Mouse (Mus musculus) midbrain, embryonic 10.5 days (tissue): ENCODE measurements around the gene Lrrc36. TPM values are rescaled to one million over a fixed set of nuclear protein-coding genes. Genes with fewer than 3 reads are reported as not detected.

ENCODE experiments used
- DNase-seq: peaks from one replicate; pipeline ENCODE4 v3.0.0-alpha.2; 2017; ENCODE audit warnings: low spot score
- H3K27ac ChIP-seq: fragments of 300-500 bp; sonication (generic); replicated peaks from 2 replicates; pipeline ENCODE4 v1.5.1; 2016; ENCODE audit warnings: mild to moderate bottlenecking
- H3K27me3 ChIP-seq: fragments of 300-500 bp; sonication (generic); 2 replicates; pipeline ENCODE4 v1.6.1; 2016; ENCODE audit warnings: low read depth, mild to moderate bottlenecking; ENCODE audit not compliant: poor library complexity, severe bottlenecking
- H3K36me3 ChIP-seq: fragments of 300-500 bp; sonication (generic); 2 replicates; pipeline ENCODE4 v1.6.1; 2016; ENCODE audit warnings: mild to moderate bottlenecking, moderate library complexity
- H3K4me1 ChIP-seq: fragments of 300-500 bp; sonication (generic); 2 replicates; pipeline ENCODE4 v1.6.1; 2016
- H3K4me3 ChIP-seq: fragments of 300-500 bp; sonication (generic); 2 replicates; pipeline ENCODE4 v1.5.1; 2016; ENCODE audit warnings: mild to moderate bottlenecking, moderate library complexity
- H3K9me3 ChIP-seq: fragments of 300-500 bp; sonication (generic); replicated peaks from 2 replicates; pipeline ENCODE4 v1.6.1; 2016; ENCODE audit warnings: mild to moderate bottlenecking
- WGBS: fragments of 180-500 bp; shearing (Covaris S2); methylation state at CpG from one replicate; pipeline ENCODE4 v1.1.7; 2016; 5-methylcytosine and 5-hydroxymethylcytosine counted together
- polyA plus RNA-seq: library from polyadenylated mRNA; unstranded; fragments of >200 nt; fragmentation: Nextera tagmentation; extraction: Ambion mirVana; gene quantifications from 2 replicates; pipeline ENCODE4 v1.2.1, GENCODE M21; 2016

Lrrc36 gene
- polyA plus RNA-seq: 2.6 and 3.7 TPM in 2 replicates

- Histone ChIP-seq H3K4me1 (peaks cover 13% of the 10 kb centered on the region), H3K36me3 (no peaks in the 10 kb centered on the region), H3K27ac (peak within 1 kb of the TSS; percentile 47; the same call in 1 of the 2 replicates), H3K27me3 (peaks cover 37% of the 10 kb centered on the region), H3K4me3 (peak within 1 kb of the TSS; percentile 51), H3K9me3 (no peaks in the 10 kb centered on the region)
- 2% methylated on average over 34 of the region's 34 CpGs for WGBS
- peak; percentile 76 for DNase-seq
These were observed at the start of gene Lrrc36, which contains the start of gene Kctd19 for GRCm38 (mm10) chr8:105413391-105413790. Gene Lrrc36 (plus strand): TSS chr8:105413571. Gene Kctd19 (minus strand): TSS chr8:105413502.

GRCm38 (mm10) chr8:105367107-105367506, 46.3 kb upstream of the Lrrc36 start:
- peaks cover 50% of the 10 kb centered on the region for H3K36me3 ChIP-seq
- no peaks in the 10 kb centered on the region for H3K27me3 ChIP-seq
- no peak overlapping the region for H3K27ac ChIP-seq
- H3K4me3 ChIP-seq: no peak overlapping the region
- no peaks in the 10 kb centered on the region for H3K9me3 ChIP-seq
- H3K4me1 ChIP-seq: no peaks in the 10 kb centered on the region
- 77% methylated on average over 2 of the region's 2 CpGs for WGBS
- no peak for DNase-seq

DNA sequence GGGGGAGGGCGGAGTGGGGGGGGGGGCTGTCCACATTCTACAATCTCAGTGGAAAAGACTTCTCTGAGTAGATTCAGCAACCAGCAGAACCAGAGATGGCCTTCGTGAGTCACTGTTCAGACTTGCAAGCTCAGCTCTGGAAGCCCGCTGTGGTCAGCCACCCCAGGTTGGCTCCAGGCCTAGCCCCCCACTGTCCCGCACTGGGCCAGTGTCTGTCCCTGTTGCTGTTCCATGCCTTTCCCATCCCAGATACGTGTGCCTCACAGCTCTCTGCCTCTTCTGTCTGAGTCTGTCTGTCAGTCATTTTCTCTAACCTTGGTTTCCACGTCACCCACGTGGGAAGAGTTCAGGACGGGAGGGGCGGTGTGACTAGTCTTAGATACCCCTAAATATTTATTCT, 40.9 kb upstream of the Lrrc36 start:
- Histone ChIP-seq H3K27ac (no peak overlapping the region), H3K4me3 (no peak overlapping the region), H3K27me3 (peaks cover 18% of the 10 kb centered on the region; the same call in 1 of the 2 replicates), H3K4me1 (peaks cover 12% of the 10 kb centered on the region), H3K36me3 (peaks cover 14% of the 10 kb centered on the region), H3K9me3 (peaks cover 10% of the 10 kb centered on the region; the same call in 1 of the 2 replicates)
- 77% methylated on average over 9 of the region's 9 CpGs for WGBS
- DNase-seq: no peak

DNA sequence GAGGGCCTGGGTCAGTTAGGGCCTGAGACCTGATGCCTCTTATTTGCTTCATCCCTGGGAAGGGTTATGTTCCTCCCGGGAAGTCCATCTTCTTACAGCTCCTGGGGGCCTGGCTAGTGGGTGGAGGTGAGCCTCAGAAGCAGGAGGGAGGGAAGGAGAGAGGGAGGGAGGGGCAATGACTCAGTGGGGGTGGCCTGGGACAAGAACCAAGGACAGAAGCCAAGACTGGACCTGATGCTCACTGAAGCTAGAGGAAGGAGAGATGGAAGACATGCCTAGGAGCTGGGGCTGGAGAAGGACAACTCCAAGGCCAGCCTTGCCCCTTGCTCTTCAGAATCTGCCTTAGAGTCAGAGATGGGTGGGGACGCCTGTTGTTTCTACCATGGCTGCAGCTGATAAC, 40.3 kb upstream of the Lrrc36 start, which contains the start of gene Plekhg4:
Gene Plekhg4, plus strand, starts transcription at position 243 of the 400 bp plus-strand sequence.
- Histone ChIP-seq H3K4me3 (peak within 1 kb of the TSS; percentile 46; the same call in 1 of the 2 replicates), H3K27ac (no peak within 1 kb of the TSS), H3K27me3 (peaks cover 18% of the 10 kb centered on the region; the same call in 1 of the 2 replicates), H3K9me3 (peaks cover 10% of the 10 kb centered on the region; the same call in 1 of the 2 replicates), H3K4me1 (peaks cover 12% of the 10 kb centered on the region), H3K36me3 (peaks cover 8% of the 10 kb centered on the region)
- 62% methylated on average over 2 of the region's 2 CpGs for WGBS
- DNase-seq: no peak

GRCm38 (mm10) chr8:105374513-105374966, 38.8 kb upstream of the Lrrc36 start:
- Histone ChIP-seq H3K36me3 (no peaks in the 10 kb centered on the region), H3K9me3 (peaks cover 10% of the 10 kb centered on the region; the same call in 1 of the 2 replicates), H3K27me3 (peaks cover 18% of the 10 kb centered on the region; the same call in 1 of the 2 replicates), H3K4me1 (peaks cover 15% of the 10 kb centered on the region), H3K4me3 (peak overlapping the region; percentile 46), H3K27ac (peak overlapping the region; percentile 42; the same call in 1 of the 2 replicates)
- peak; percentile 49 for DNase-seq
- 27% methylated on average over 33 of the region's 33 CpGs for WGBS

DNA sequence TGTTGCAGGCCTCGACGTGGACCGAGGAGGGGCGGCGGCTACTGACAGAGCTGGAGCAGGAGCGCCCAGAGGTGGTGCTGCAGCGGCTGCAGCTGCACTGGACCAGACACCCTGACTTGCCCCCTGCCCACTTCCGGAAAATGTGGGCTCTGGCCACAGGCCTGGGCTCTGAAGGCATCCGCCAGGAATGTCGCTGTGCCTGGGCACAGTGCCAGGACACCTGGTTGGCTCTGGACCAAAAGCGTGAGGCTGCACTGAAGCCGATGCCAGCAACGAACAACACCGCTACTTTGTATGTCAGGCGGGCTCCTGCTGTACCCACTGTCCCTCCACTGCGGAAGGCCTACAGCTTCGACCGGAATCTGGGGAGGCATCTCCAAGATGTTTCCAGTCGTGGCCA, 34.7 kb upstream of the Lrrc36 start:
- Histone ChIP-seq H3K27ac (no peak overlapping the region), H3K36me3 (no peaks in the 10 kb centered on the region), H3K4me3 (no peak overlapping the region), H3K9me3 (peaks cover 10% of the 10 kb centered on the region; the same call in 1 of the 2 replicates), H3K4me1 (peaks cover 15% of the 10 kb centered on the region), H3K27me3 (peaks cover 9% of the 10 kb centered on the region; the same call in 1 of the 2 replicates)
- WGBS: 85% methylated on average over 19 of the region's 19 CpGs
- no peak for DNase-seq

DNA sequence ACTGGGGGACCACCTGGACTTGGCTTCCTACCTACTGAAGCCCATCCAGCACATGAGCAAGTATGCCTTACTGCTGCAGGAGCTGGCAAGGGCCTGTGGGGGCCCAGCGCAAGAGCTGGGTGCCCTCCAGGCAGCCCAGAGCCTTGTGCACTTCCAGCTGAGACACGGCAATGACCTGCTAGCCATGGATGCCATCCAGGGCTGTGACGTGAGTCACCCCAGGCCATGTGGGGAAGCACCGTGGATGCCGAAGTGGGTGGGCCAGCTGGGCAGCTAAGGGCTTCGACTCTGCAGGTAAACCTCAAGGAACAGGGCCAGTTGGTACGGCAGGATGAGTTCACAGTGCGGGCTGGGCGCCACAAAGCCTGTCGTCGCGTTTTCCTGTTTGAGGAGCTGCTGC, 33.1 kb upstream of the Lrrc36 start:
- Histone ChIP-seq H3K27ac (0 out of 2 replicates have a peak overlapping the region, but pooled peaks have one; percentile 6), H3K4me3 (no peak overlapping the region), H3K4me1 (peaks cover 5% of the 10 kb centered on the region; the same call in 1 of the 2 replicates), H3K36me3 (no peaks in the 10 kb centered on the region), H3K27me3 (no peaks in the 10 kb centered on the region), H3K9me3 (peaks cover under 1% of the 10 kb centered on the region; the same call in 1 of the 2 replicates)
- 87% methylated on average over 12 of the region's 12 CpGs for WGBS
- DNase-seq: no peak

DNA sequence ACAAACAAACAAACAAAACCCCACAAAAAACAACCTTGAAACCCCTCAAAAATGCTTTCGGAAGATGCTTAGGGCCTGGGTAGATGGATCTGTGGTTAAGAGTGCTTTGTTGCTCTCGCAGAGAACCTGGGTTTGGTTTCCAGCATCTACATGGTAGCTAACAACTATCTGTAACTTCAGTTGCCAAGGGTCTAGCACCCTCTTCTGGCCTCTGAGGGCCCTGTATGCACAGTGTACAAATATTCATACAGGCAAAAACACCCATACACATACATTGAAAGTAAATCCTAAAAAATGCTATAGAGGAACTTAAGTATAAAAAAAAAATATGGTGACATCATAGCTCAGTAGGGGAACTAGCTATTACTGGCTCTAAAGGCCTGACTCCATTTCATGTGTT, 29.3 kb upstream of the Lrrc36 start:
- Histone ChIP-seq H3K27me3 (no peaks in the 10 kb centered on the region), H3K9me3 (no peaks in the 10 kb centered on the region), H3K36me3 (no peaks in the 10 kb centered on the region), H3K4me1 (no peaks in the 10 kb centered on the region; the same call in 1 of the 2 replicates), H3K4me3 (no peak overlapping the region), H3K27ac (no peak overlapping the region)
- 92% methylated on average over 2 of the region's 2 CpGs for WGBS
- no peak for DNase-seq

- Histone ChIP-seq H3K9me3 (no peaks in the 10 kb centered on the region), H3K4me1 (no peaks in the 10 kb centered on the region; the same call in 1 of the 2 replicates), H3K4me3 (no peak overlapping the region), H3K27me3 (no peaks in the 10 kb centered on the region), H3K27ac (no peak overlapping the region), H3K36me3 (no peaks in the 10 kb centered on the region)
- no peak for DNase-seq
- WGBS: 73% methylated on average over 1 of the region's 1 CpGs
These were observed 26.2 kb upstream of the Lrrc36 start for GRCm38 (mm10) chr8:105387151-105387550.

GRCm38 (mm10) chr8:105389096-105389495, 24.3 kb upstream of the Lrrc36 start:
- no peaks in the 10 kb centered on the region; the same call in 1 of the 2 replicates for H3K4me1 ChIP-seq
- no peak overlapping the region for H3K27ac ChIP-seq
- H3K36me3 ChIP-seq: no peaks in the 10 kb centered on the region
- DNase-seq: no peak
- no peaks in the 10 kb centered on the region for H3K27me3 ChIP-seq
- H3K9me3 ChIP-seq: no peaks in the 10 kb centered on the region
- 87% methylated on average over 6 of the region's 6 CpGs for WGBS
- no peak overlapping the region for H3K4me3 ChIP-seq

GRCm38 (mm10) chr8:105393089-105393787, 20.1 kb upstream of the Lrrc36 start:
- Histone ChIP-seq H3K4me1 (no peaks in the 10 kb centered on the region), H3K9me3 (no peaks in the 10 kb centered on the region), H3K4me3 (no peak overlapping the region), H3K27ac (no peak overlapping the region), H3K27me3 (no peaks in the 10 kb centered on the region), H3K36me3 (no peaks in the 10 kb centered on the region)
- no peak for DNase-seq
- WGBS: 92% methylated on average over 12 of the region's 12 CpGs

GRCm38 (mm10) chr8:105393915-105394314, 19.5 kb upstream of the Lrrc36 start:
- H3K4me1 ChIP-seq: no peaks in the 10 kb centered on the region
- 77% methylated on average over 7 of the region's 7 CpGs for WGBS
- H3K27me3 ChIP-seq: no peaks in the 10 kb centered on the region
- no peaks in the 10 kb centered on the region for H3K36me3 ChIP-seq
- H3K27ac ChIP-seq: no peak overlapping the region
- no peaks in the 10 kb centered on the region for H3K9me3 ChIP-seq
- no peak for DNase-seq
- H3K4me3 ChIP-seq: no peak overlapping the region

DNA sequence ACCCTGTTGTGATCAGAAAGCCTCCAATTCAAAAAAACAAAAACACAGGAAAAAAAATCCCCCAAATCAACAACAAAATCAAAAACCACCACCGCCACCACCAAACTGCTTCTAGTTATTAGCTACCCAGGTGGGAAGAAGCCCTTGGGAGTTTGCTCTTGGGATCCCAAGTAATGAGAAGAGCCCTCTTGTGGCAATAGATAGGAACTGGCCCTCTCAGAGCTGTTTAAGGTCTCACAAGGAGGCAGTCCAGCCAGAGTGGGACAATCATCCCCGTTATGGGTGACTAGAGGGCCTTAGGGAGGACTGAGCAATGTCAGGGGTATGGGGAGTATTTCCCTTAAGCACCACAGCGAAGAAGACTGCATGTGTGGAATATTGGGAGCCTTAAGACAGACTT, 15.6 kb upstream of the Lrrc36 start:
- Histone ChIP-seq H3K36me3 (no peaks in the 10 kb centered on the region), H3K9me3 (no peaks in the 10 kb centered on the region; the same call in 1 of the 2 replicates), H3K27me3 (no peaks in the 10 kb centered on the region), H3K4me3 (no peak overlapping the region), H3K27ac (no peak overlapping the region), H3K4me1 (peaks cover 14% of the 10 kb centered on the region)
- DNase-seq: no peak
- 49% methylated on average over 3 of the region's 3 CpGs for WGBS
